Mouse (Mus musculus) G1E-ER4 (cell line): ENCODE measurements around the gene Lrrc34. TPM values are rescaled to one million over a fixed set of nuclear protein-coding genes. Genes with fewer than 3 reads are reported as not detected.

Experiments used
- GATA1 ChIP-seq: IDR thresholded peaks from one replicate; pipeline ENCODE4 v1.8.0; 2012; ENCODE audit warnings: low read length, inconsistent platforms
- polyA plus RNA-seq: library from polyadenylated mRNA; stranded (reverse); fragments of >175 nt; gene quantifications from 2 replicates; pipeline ENCODE4 v1.2.3, GENCODE M21; 2012

The Lrrc34 gene
- not detected in 2 replicates for polyA plus RNA-seq

GRCm38 (mm10) chr3:30647440-30648090, at the start of gene Lrrc34:
Gene Lrrc34, minus strand, starts transcription at chr3:30647869.
- TF ChIP-seq GATA1, result no peak

- TF ChIP-seq GATA1, result no peak
Measured at GRCm38 (mm10) chr3:30696346-30696745, 48.7 kb upstream of the Lrrc34 start.

GRCm38 (mm10) chr3:30695661-30696060, 48.0 kb upstream of the Lrrc34 start:
- TF ChIP-seq GATA1, result no peak

- TF ChIP-seq GATA1, result no peak
Measured at GRCm38 (mm10) chr3:30690976-30691375, 43.3 kb upstream of the Lrrc34 start.

- TF ChIP-seq GATA1, result no peak
Measured at GRCm38 (mm10) chr3:30687216-30687615, 39.5 kb upstream of the Lrrc34 start.

- TF ChIP-seq GATA1, result no peak
Measured at GRCm38 (mm10) chr3:30683190-30683589, 35.5 kb upstream of the Lrrc34 start.

- no peak for TF ChIP-seq GATA1
Measured at GRCm38 (mm10) chr3:30658486-30658885, 10.8 kb upstream of the Lrrc34 start.

- no peak for TF ChIP-seq GATA1
Measured at GRCm38 (mm10) chr3:30655937-30656336, 8.3 kb upstream of the Lrrc34 start.

GRCm38 (mm10) chr3:30650062-30650841, 2.6 kb upstream of the Lrrc34 start:
- no peak for TF ChIP-seq GATA1

- no peak for TF ChIP-seq GATA1
Measured at GRCm38 (mm10) chr3:30648466-30648865, 797 bp upstream of the Lrrc34 start.

GRCm38 (mm10) chr3:30646761-30647160, 908 bp downstream of the Lrrc34 start:
- TF ChIP-seq GATA1, result no peak

- TF ChIP-seq GATA1, result no peak
Measured at GRCm38 (mm10) chr3:30644207-30644606, 3.5 kb downstream of the Lrrc34 start, which contains the start of gene Lrriq4. Gene Lrriq4, plus strand, starts transcription at chr3:30644507.

GRCm38 (mm10) chr3:30635629-30636028, 12.0 kb downstream of the Lrrc34 start:
- no peak for TF ChIP-seq GATA1

- TF ChIP-seq GATA1, result no peak
Measured at GRCm38 (mm10) chr3:30633681-30634080, 14.0 kb downstream of the Lrrc34 start.

- no peak for TF ChIP-seq GATA1
Measured at GRCm38 (mm10) chr3:30620132-30620531, 27.5 kb downstream of the Lrrc34 start.

- TF ChIP-seq GATA1, result no peak
Measured at GRCm38 (mm10) chr3:30610930-30611329, 36.7 kb downstream of the Lrrc34 start.

GRCm38 (mm10) chr3:30608999-30609398, 38.7 kb downstream of the Lrrc34 start:
- no peak for TF ChIP-seq GATA1
